Mouse (Mus musculus) forebrain, embryonic 10.5 days (tissue): ENCODE data around the gene Tmem170b. TPM values are rescaled to one million over a fixed set of nuclear protein-coding genes. Genes with fewer than 3 reads are reported as not detected.
"Not testable (repeated sequence)": the region's sequence is repeated elsewhere in the genome, so short reads cannot be mapped to it uniquely, and the experiment has no call there.

ENCODE experiments used
- DNase-seq: peaks from one replicate; pipeline ENCODE4 v3.0.0-alpha.2; 2017; ENCODE audit warnings: low spot score; ENCODE audit errors: extremely low spot score
- H3K27ac ChIP-seq: fragments of 300-500 bp; sonication (generic); 2 replicates; pipeline ENCODE4 v1.5.1; 2016; ENCODE audit warnings: mild to moderate bottlenecking
- H3K27me3 ChIP-seq: fragments of 300-500 bp; sonication (generic); 2 replicates; pipeline ENCODE4 v1.6.1; 2016; ENCODE audit warnings: mild to moderate bottlenecking; ENCODE audit not compliant: poor library complexity, severe bottlenecking
- H3K36me3 ChIP-seq: fragments of 300-500 bp; sonication (generic); replicated peaks from 2 replicates; pipeline ENCODE4 v1.6.1; 2016; ENCODE audit warnings: mild to moderate bottlenecking, moderate library complexity
- H3K4me1 ChIP-seq: fragments of 300-500 bp; sonication (generic); 2 replicates; pipeline ENCODE4 v1.6.1; 2016
- H3K4me3 ChIP-seq: fragments of 300-500 bp; sonication (generic); 2 replicates; pipeline ENCODE4 v1.5.1; 2016; ENCODE audit warnings: mild to moderate bottlenecking, moderate library complexity
- H3K9me3 ChIP-seq: fragments of 300-500 bp; sonication (generic); 2 replicates; pipeline ENCODE4 v1.6.1; 2016; ENCODE audit warnings: mild to moderate bottlenecking, moderate library complexity
- WGBS: fragments of 180-500 bp; shearing (Covaris S2); methylation state at CpG from one replicate; pipeline ENCODE4 v1.1.7; 2016; 5-methylcytosine and 5-hydroxymethylcytosine counted together
- polyA plus RNA-seq: library from polyadenylated mRNA; unstranded; fragments of >200 nt; fragmentation: Nextera tagmentation; extraction: Ambion mirVana; gene quantifications from 2 replicates; pipeline ENCODE4 v1.2.1, GENCODE M21; 2016

Gene Tmem170b
- polyA plus RNA-seq, 1 experiment from 2014 or later = 11.4 TPM

GRCm38 (mm10) chr13:41660052-41660793 lies 54.5 kb downstream of the Tmem170b start:
- WGBS = 58% methylated on average over 11 of the region's 11 CpGs
- DNase-seq = no peak
- H3K4me1 ChIP-seq = peaks cover 31% of the 10 kb centered on the region

GRCm38 (mm10) chr13:41661116-41661515 lies 55.4 kb downstream of the Tmem170b start:
- H3K27ac ChIP-seq = no peak overlapping the region
- DNase-seq = no peak
- WGBS = 93% methylated on average over 11 of the region's 11 CpGs

More at GRCm38 (mm10) chr13:41660052-41660793, 54.5 kb downstream of the Tmem170b start:
- H3K36me3 ChIP-seq = no peaks in the 10 kb centered on the region
- no peaks in the 10 kb centered on the region for H3K9me3 ChIP-seq
- no peak overlapping the region for H3K4me3 ChIP-seq
- H3K27me3 ChIP-seq = no peaks in the 10 kb centered on the region
- H3K27ac ChIP-seq = no peak overlapping the region

GRCm38 (mm10) chr13:41662401-41663070 lies 56.8 kb downstream of the Tmem170b start:
- Histone ChIP-seq H3K36me3 (no peaks in the 10 kb centered on the region), H3K4me3 (no peak overlapping the region), H3K27ac (0 out of 2 replicates have a peak overlapping the region, but pooled peaks have one; percentile 30), H3K4me1 (peaks cover 28% of the 10 kb centered on the region), H3K9me3 (no peaks in the 10 kb centered on the region), H3K27me3 (no peaks in the 10 kb centered on the region)
- no peak for DNase-seq
- 68% methylated on average over 17 of the region's 17 CpGs for WGBS

More at GRCm38 (mm10) chr13:41661116-41661515, 55.4 kb downstream of the Tmem170b start:
- Histone ChIP-seq H3K36me3 (no peaks in the 10 kb centered on the region), H3K4me3 (no peak overlapping the region), H3K9me3 (no peaks in the 10 kb centered on the region), H3K4me1 (peaks cover 28% of the 10 kb centered on the region), H3K27me3 (no peaks in the 10 kb centered on the region)

GRCm38 (mm10) chr13:41663501-41664195 lies 57.9 kb downstream of the Tmem170b start:
- Histone ChIP-seq H3K9me3 (no peaks in the 10 kb centered on the region), H3K4me1 (peaks cover 28% of the 10 kb centered on the region), H3K27ac (no peak overlapping the region), H3K36me3 (no peaks in the 10 kb centered on the region), H3K4me3 (no peak overlapping the region), H3K27me3 (no peaks in the 10 kb centered on the region)
- no peak for DNase-seq
- WGBS = 91% methylated on average over 14 of the region's 14 CpGs

- no peak overlapping the region for H3K4me3 ChIP-seq
- H3K27ac ChIP-seq = no peak overlapping the region
- DNase-seq = no peak
- H3K27me3 ChIP-seq = no peaks in the 10 kb centered on the region
- no peaks in the 10 kb centered on the region for H3K36me3 ChIP-seq
- 92% methylated on average over 2 of the region's 2 CpGs for WGBS
- H3K9me3 ChIP-seq = no peaks in the 10 kb centered on the region
- peaks cover 6% of the 10 kb centered on the region for H3K4me1 ChIP-seq
These were observed 64.2 kb downstream of the Tmem170b start for GRCm38 (mm10) chr13:41669951-41670350.

- H3K27ac ChIP-seq = no peak overlapping the region
These were observed 64.9 kb downstream of the Tmem170b start for GRCm38 (mm10) chr13:41670386-41671130.

GRCm38 (mm10) chr13:41671136-41671705 lies 65.5 kb downstream of the Tmem170b start:
- Histone ChIP-seq H3K4me1 (peaks cover 6% of the 10 kb centered on the region), H3K36me3 (no peaks in the 10 kb centered on the region), H3K27ac (no peak overlapping the region), H3K9me3 (no peaks in the 10 kb centered on the region), H3K4me3 (no peak overlapping the region), H3K27me3 (no peaks in the 10 kb centered on the region)
- DNase-seq = no peak
- WGBS = 93% methylated on average over 11 of the region's 11 CpGs

More at GRCm38 (mm10) chr13:41670386-41671130, 64.9 kb downstream of the Tmem170b start:
- H3K4me3 ChIP-seq = no peak overlapping the region
- H3K9me3 ChIP-seq = no peaks in the 10 kb centered on the region
- H3K4me1 ChIP-seq = peaks cover 6% of the 10 kb centered on the region
- H3K27me3 ChIP-seq = no peaks in the 10 kb centered on the region
- no peaks in the 10 kb centered on the region for H3K36me3 ChIP-seq
- 78% methylated on average over 7 of the region's 7 CpGs for WGBS
- no peak for DNase-seq

- H3K27me3 ChIP-seq, DNase-seq, H3K9me3 ChIP-seq, H3K4me3 ChIP-seq, H3K36me3 ChIP-seq, H3K27ac ChIP-seq: not testable (repeated sequence)
- WGBS = 76% methylated on average over 5 of the region's 5 CpGs
- H3K4me1 ChIP-seq = peaks cover 14% of the 10 kb centered on the region
These were observed 67.2 kb downstream of the Tmem170b start for GRCm38 (mm10) chr13:41672904-41673303.

GRCm38 (mm10) chr13:41673541-41673940 lies 67.8 kb downstream of the Tmem170b start:
- 90% methylated on average over 4 of the region's 4 CpGs for WGBS
- Histone ChIP-seq H3K9me3 (no peaks in the 10 kb centered on the region), H3K4me3 (no peak overlapping the region), H3K27ac (no peak overlapping the region), H3K27me3 (no peaks in the 10 kb centered on the region), H3K4me1 (peaks cover 14% of the 10 kb centered on the region), H3K36me3 (no peaks in the 10 kb centered on the region)
- DNase-seq = no peak

- not testable (repeated sequence) for H3K36me3 ChIP-seq, H3K27ac ChIP-seq, DNase-seq, H3K4me3 ChIP-seq, H3K9me3 ChIP-seq, H3K27me3 ChIP-seq
- peaks cover 14% of the 10 kb centered on the region for H3K4me1 ChIP-seq
- WGBS = 95% methylated on average over 9 of the region's 9 CpGs
These were observed 68.9 kb downstream of the Tmem170b start for GRCm38 (mm10) chr13:41674608-41675007.

- DNase-seq = no peak
- H3K4me3 ChIP-seq = no peak overlapping the region
- H3K9me3 ChIP-seq = no peaks in the 10 kb centered on the region
- H3K27ac ChIP-seq = no peak overlapping the region
- H3K27me3 ChIP-seq = no peaks in the 10 kb centered on the region
- H3K4me1 ChIP-seq = peaks cover 8% of the 10 kb centered on the region; the same call in 1 of the 2 replicates
- H3K36me3 ChIP-seq = no peaks in the 10 kb centered on the region
- WGBS = 89% methylated on average over 3 of the region's 3 CpGs
These were observed 69.8 kb downstream of the Tmem170b start for GRCm38 (mm10) chr13:41675498-41675897.
